Mouse (Mus musculus) CH12F3 (cell line): ENCODE measurements around the gene Klhl40.

Source experiments
- in situ Hi-C: fragments of 300-500 bp; cut with MboI; formaldehyde crosslinking; loops from 2 replicates; pipeline ENCODE4 v1.14.3; 2020; ENCODE audit warnings: low sequenced_read_pairs

Gene Klhl40

GRCm38 (mm10) chr9:121776511-121776910 is 896 bp upstream of the Klhl40 start:
- in situ Hi-C loops, result no loop called here

- in situ Hi-C loops, result no loop called here
Observed at GRCm38 (mm10) chr9:121778066-121778624, 738 bp downstream of the Klhl40 start.

- in situ Hi-C loops, result no loop called here
Observed at GRCm38 (mm10) chr9:121784801-121785200, 7.4 kb downstream of the Klhl40 start.

GRCm38 (mm10) chr9:121785261-121785660 is 7.9 kb downstream of the Klhl40 start:
- in situ Hi-C loops, result no loop called here

GRCm38 (mm10) chr9:121786359-121786758 is 9.0 kb downstream of the Klhl40 start:
- in situ Hi-C loops, result no loop called here

GRCm38 (mm10) chr9:121791206-121791605 is 13.8 kb downstream of the Klhl40 start:
- in situ Hi-C loops, result no loop called here

- in situ Hi-C loops, result no loop called here
Observed at GRCm38 (mm10) chr9:121791757-121792521, 14.5 kb downstream of the Klhl40 start, which contains the start of gene Hhatl. Hhatl (minus strand) TSS chr9:121792507.

GRCm38 (mm10) chr9:121794972-121795539 is 17.6 kb downstream of the Klhl40 start:
- in situ Hi-C loops, result no loop called here

- in situ Hi-C loops, result no loop called here
Observed at GRCm38 (mm10) chr9:121797722-121798121, 20.3 kb downstream of the Klhl40 start.

GRCm38 (mm10) chr9:121798887-121799520 is 21.6 kb downstream of the Klhl40 start:
- in situ Hi-C loops, result no loop called here

GRCm38 (mm10) chr9:121802747-121803146 is 25.3 kb downstream of the Klhl40 start:
- in situ Hi-C loops, result no loop called here

GRCm38 (mm10) chr9:121807546-121807945 is 30.1 kb downstream of the Klhl40 start:
- in situ Hi-C loops, result no loop called here

GRCm38 (mm10) chr9:121807947-121808346 is 30.5 kb downstream of the Klhl40 start:
- in situ Hi-C loops, result no loop called here

GRCm38 (mm10) chr9:121808511-121808910 is 31.1 kb downstream of the Klhl40 start:
- in situ Hi-C loops, result no loop called here

- in situ Hi-C loops, result no loop called here
Observed at GRCm38 (mm10) chr9:121810081-121810821, 32.8 kb downstream of the Klhl40 start.

GRCm38 (mm10) chr9:121815183-121815582 is 37.8 kb downstream of the Klhl40 start:
- in situ Hi-C loops, result no loop called here

- in situ Hi-C loops, result no loop called here
Observed at GRCm38 (mm10) chr9:121819073-121819770, 41.8 kb downstream of the Klhl40 start.

GRCm38 (mm10) chr9:121819771-121820471 is 42.5 kb downstream of the Klhl40 start:
- in situ Hi-C loops, result no loop called here

- in situ Hi-C loops, result no loop called here
Observed at GRCm38 (mm10) chr9:121820765-121821164, 43.4 kb downstream of the Klhl40 start.

- in situ Hi-C loops, result no loop called here
Observed at GRCm38 (mm10) chr9:121822585-121822991, 45.2 kb downstream of the Klhl40 start.
